In the genomic region with DNA sequence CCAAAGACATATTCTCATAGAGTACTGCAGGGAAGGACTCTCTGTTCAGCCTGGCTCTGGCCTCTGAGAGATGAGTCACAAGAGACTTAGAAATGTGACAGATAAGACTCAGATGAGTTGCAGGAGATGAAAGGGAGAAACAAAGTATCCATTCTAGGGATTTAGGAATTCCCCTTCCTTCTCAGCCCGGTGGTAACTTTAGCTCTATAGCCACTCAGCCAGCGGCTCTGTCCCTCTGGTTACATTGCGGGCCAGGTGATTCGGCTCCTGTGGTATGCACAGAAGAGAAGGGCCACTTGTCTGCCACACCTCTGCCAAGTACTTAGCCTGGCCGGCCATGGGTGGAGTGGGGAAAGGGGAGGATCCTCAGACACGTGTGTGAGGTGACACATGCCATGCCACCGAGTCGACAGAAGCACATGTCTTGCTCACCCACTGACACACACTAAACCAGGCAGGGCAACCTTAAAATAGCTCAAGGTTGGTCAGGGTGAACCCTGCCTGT, we compare ENCODE assay signal across 9 mouse cellular contexts. TPM values are rescaled to one million over a fixed set of nuclear protein-coding genes. Genes with fewer than 3 reads are reported as not detected.
DNase-seq lines count a peak whose midpoint lies in the region; ATAC-seq and TF ChIP-seq lines count a peak whose summit lies in the region.
"Had no signal": no experiment of that assay in that cellular context is flagged by ENCODE, and none has a peak within 500 bp of the region (broad histone marks: within the 10 kb centered on the region; RNA-seq: fewer than 3 reads in every experiment).

No protein-coding gene starts in this region.

- ATAC-seq in CD4-positive, CD25-positive, alpha-beta regulatory T cell, adult 4 months, result no peak
- peak; percentile 64 for ATAC-seq in heart, postnatal 0 days (ENCODE audit: insufficient read depth, low read depth)
- no peak for ATAC-seq in liver, embryonic 14.5 days (ENCODE audit: insufficient read depth)
- no peak for ATAC-seq in stomach, embryonic 14.5 days (ENCODE audit: insufficient number of reproducible peaks, insufficient read depth, low FRiP score, low read depth)

- no peaks in the 10 kb centered on the region for H3K36me3 ChIP-seq in testis, adult 2 months (ENCODE audit: control insufficient read depth, insufficient read depth, low read length)
- peaks cover 41% of the 10 kb centered on the region for H3K36me3 ChIP-seq in heart, postnatal 0 days (replicated peaks; ENCODE audit: control insufficient read depth, insufficient read depth, low read length)
- no peaks in the 10 kb centered on the region for H3K36me3 ChIP-seq in liver, embryonic 14.5 days (replicated peaks; ENCODE audit: control insufficient read depth, insufficient read depth, low read depth)
- peaks cover 21% of the 10 kb centered on the region for H3K36me3 ChIP-seq in stomach, embryonic 14.5 days (ENCODE audit: control insufficient read depth, insufficient read depth, low read length)

- peak overlapping the region; percentile 82 for H3K4me2 ChIP-seq in heart, postnatal 0 days (ENCODE audit: low read depth, low read length)
- H3K4me2 ChIP-seq in liver, embryonic 14.5 days (ENCODE audit: low read depth), result peak overlapping the region; percentile 11; the same call in 1 of the 2 replicates
- 0 out of 2 replicates have a peak overlapping the region, but pooled peaks have one; percentile 47 for H3K4me2 ChIP-seq in stomach, embryonic 14.5 days (replicated peaks; ENCODE audit: low read depth, low read length)

- 14% methylated on average over 8 of the region's 8 CpGs for WGBS in heart, postnatal 0 days
- 49% methylated on average over 8 of the region's 8 CpGs for whole genome bisulfite sequencing in liver, embryonic 14.5 days (ENCODE audit: insufficient replicate concordance)
- 51% methylated on average over 8 of the region's 8 CpGs for WGBS in stomach, embryonic 14.5 days

- peak overlapping the region; percentile 37 for H3K9ac ChIP-seq in heart, postnatal 0 days (replicated peaks; ENCODE audit: low read depth, low read length)
- no peak overlapping the region for H3K9ac ChIP-seq in liver, embryonic 14.5 days (replicated peaks)
- H3K9ac ChIP-seq in stomach, embryonic 14.5 days (replicated peaks; ENCODE audit: low read depth, low read length), result no peak overlapping the region
- H3K9ac ChIP-seq: neural tube, embryonic 12.5 days had no signal

- no peaks in the 10 kb centered on the region for H3K27me3 ChIP-seq in testis, adult 2 months (ENCODE audit: control insufficient read depth, insufficient read depth, low read length)
- H3K27me3 ChIP-seq in heart, postnatal 0 days (ENCODE audit: control insufficient read depth, insufficient read depth, low read length), result no peaks in the 10 kb centered on the region
- H3K27me3 ChIP-seq in liver, embryonic 14.5 days (ENCODE audit: control insufficient read depth, insufficient read depth, low read length), result no peaks in the 10 kb centered on the region
- H3K27me3 ChIP-seq in stomach, embryonic 14.5 days (ENCODE audit: control insufficient read depth, insufficient read depth, low read length), result no peaks in the 10 kb centered on the region
- H3K27me3 ChIP-seq: neural tube, embryonic 12.5 days had no signal

- TF ChIP-seq POLR2A in testis, adult 2 months (IDR thresholded peaks at IDR 0.05; ENCODE audit: control insufficient read depth, low read depth, low read length), result no peak

- no peak for TF ChIP-seq CTCF in testis, adult 2 months (IDR thresholded peaks at IDR 0.05; ENCODE audit: control insufficient read depth, insufficient read depth, insufficient replicate concordance, low read depth, low read length)
- no peak for TF ChIP-seq CTCF in heart, postnatal 0 days (IDR thresholded peaks at IDR 0.05; ENCODE audit: low read depth)
- TF ChIP-seq CTCF in liver, embryonic 14.5 days (IDR thresholded peaks at IDR 0.05; ENCODE audit: low read depth), result no peak

- DNase-seq in CD4-positive, CD25-positive, alpha-beta regulatory T cell, adult 2 months (ENCODE audit: low read depth, low spot score), result peak; percentile 34
- no peak for DNase-seq in testis, postnatal 10 days (ENCODE audit: low spot score)
- peak; percentile 94 for DNase-seq in heart, postnatal 0 days (ENCODE audit: low spot score)
- no peak for DNase-seq in liver, embryonic 14.5 days (ENCODE audit: low read depth in 3 of 3, low spot score in 3 of 3)
- no peak for DNase-seq in thymus, postnatal 36 days

- H3K4me1 ChIP-seq in testis, adult 2 months (ENCODE audit: control insufficient read depth, insufficient read depth, low read length), result peaks cover 44% of the 10 kb centered on the region
- peaks cover 61% of the 10 kb centered on the region for H3K4me1 ChIP-seq in heart, postnatal 0 days (ENCODE audit: control insufficient read depth, insufficient read depth)
- H3K4me1 ChIP-seq in liver, embryonic 14.5 days (replicated peaks; ENCODE audit: control insufficient read depth in 2 of 2, insufficient read depth in 2 of 2, low read length in 1 of 2), result peaks cover 62 to 75% of the 10 kb centered on the region in 2 experiments
- H3K4me1 ChIP-seq in stomach, embryonic 14.5 days (ENCODE audit: control insufficient read depth, insufficient read depth, low read length), result peaks cover 48% of the 10 kb centered on the region

- H3K4me3 ChIP-seq in testis, adult 2 months (ENCODE audit: control insufficient read depth, low read depth, low read length), result peak overlapping the region; percentile 75
- peak overlapping the region; percentile 6 for H3K4me3 ChIP-seq in heart, postnatal 0 days (ENCODE audit: low read depth, low read length)
- no peak overlapping the region for H3K4me3 ChIP-seq in liver, embryonic 14.5 days (ENCODE audit: insufficient read depth in 1 of 2, low read depth in 2 of 2, low read length in 2 of 2)
- no peak overlapping the region for H3K4me3 ChIP-seq in stomach, embryonic 14.5 days (ENCODE audit: low read depth, low read length)

- peak overlapping the region; percentile 71 for H3K27ac ChIP-seq in testis, adult 2 months (ENCODE audit: control insufficient read depth, insufficient read depth, low read depth, low read length)
- peak overlapping the region; percentile 98 for H3K27ac ChIP-seq in heart, postnatal 0 days (ENCODE audit: low read depth)
- H3K27ac ChIP-seq in liver, embryonic 14.5 days, result peak overlapping the region; percentile 32
- no peak overlapping the region for H3K27ac ChIP-seq in stomach, embryonic 14.5 days (ENCODE audit: low read length)
- H3K27ac ChIP-seq: neural tube, embryonic 12.5 days had no signal

- no peaks in the 10 kb centered on the region for H3K9me3 ChIP-seq in heart, postnatal 0 days (replicated peaks; ENCODE audit: control insufficient read depth, low read length)
- H3K9me3 ChIP-seq in liver, embryonic 14.5 days (ENCODE audit: control insufficient read depth, low read length), result no peaks in the 10 kb centered on the region
- no peaks in the 10 kb centered on the region for H3K9me3 ChIP-seq in stomach, embryonic 14.5 days (ENCODE audit: control insufficient read depth, low read depth, low read length)
- H3K9me3 ChIP-seq: neural tube, embryonic 12.5 days had no signal

- peak; percentile 97 for TF ChIP-seq EP300 in heart, postnatal 0 days (IDR thresholded peaks at IDR 0.05; ENCODE audit: low read depth)
- TF ChIP-seq EP300 in liver, embryonic 14.5 days (IDR thresholded peaks at IDR 0.05; ENCODE audit: low read depth), result no peak

RNA-seq across cellular contexts. Expression of a gene that starts 2.4 kb away (rescaled TPM):
- polyA plus RNA-seq in CD4-positive, CD25-positive, alpha-beta regulatory T cell, adult 4 months (2017; shearing (Covaris generic)), result 10 to 100 TPM in 1 of 2 experiments, 1 to 10 TPM in 1; 4.9 to 12.3 TPM
- 34.7 and 38.6 TPM in 2 replicates for polyA plus RNA-seq in testis, adult 2 months (2012; rRNA removed)
- total RNA-seq in heart, postnatal 0 days (2014; rRNA removed; ENCODE audit: low replicate concordance), result 21.0 and 24.3 TPM in 2 replicates
- polyA plus RNA-seq in heart, postnatal 0 days (2015; fragmentation: Nextera tagmentation; extraction: Ambion mirVana), result 10.2 and 10.7 TPM in 2 replicates
- 0.54 and 0.65 TPM in 2 replicates for polyA plus RNA-seq in liver, embryonic 14.5 days (2012; rRNA removed)
- polyA plus RNA-seq in liver, embryonic 14.5 days (2014; fragmentation: Nextera tagmentation; extraction: Ambion mirVana), result 0.56 and 0.58 TPM in 2 replicates
- polyA plus RNA-seq in stomach, embryonic 14.5 days (2014; fragmentation: Nextera tagmentation; extraction: Ambion mirVana), result 1.7 and 2.3 TPM in 2 replicates

RNA-seq across cellular contexts. Expression of a gene that starts 22.6 kb away (rescaled TPM):
- 10 to 100 TPM; 22.3 to 24.8 TPM for polyA plus RNA-seq in CD4-positive, CD25-positive, alpha-beta regulatory T cell, adult 4 months (2017; shearing (Covaris generic))
- polyA plus RNA-seq in testis, adult 2 months (2012; rRNA removed), result 138 and 143 TPM in 2 replicates
- total RNA-seq in heart, postnatal 0 days (2014; rRNA removed; ENCODE audit: low replicate concordance), result 47.4 and 54.6 TPM in 2 replicates
- polyA plus RNA-seq in heart, postnatal 0 days (2015; fragmentation: Nextera tagmentation; extraction: Ambion mirVana), result 11.3 and 12.6 TPM in 2 replicates
- 11.5 and 15.8 TPM in 2 replicates for polyA plus RNA-seq in liver, embryonic 14.5 days (2012; rRNA removed)
- polyA plus RNA-seq in liver, embryonic 14.5 days (2014; fragmentation: Nextera tagmentation; extraction: Ambion mirVana), result 4.5 and 4.9 TPM in 2 replicates
- polyA plus RNA-seq in stomach, embryonic 14.5 days (2014; fragmentation: Nextera tagmentation; extraction: Ambion mirVana), result 21.6 and 22.3 TPM in 2 replicates

RNA-seq across cellular contexts. Expression of a gene that starts 32.0 kb away (rescaled TPM):
- polyA plus RNA-seq in CD4-positive, CD25-positive, alpha-beta regulatory T cell, adult 4 months (2017; shearing (Covaris generic)), result 10 to 100 TPM; 13.6 to 14.5 TPM
- 22.0 and 24.9 TPM in 2 replicates for polyA plus RNA-seq in testis, adult 2 months (2012; rRNA removed)
- 6.8 and 9.7 TPM in 2 replicates for total RNA-seq in heart, postnatal 0 days (2014; rRNA removed; ENCODE audit: low replicate concordance)
- polyA plus RNA-seq in heart, postnatal 0 days (2015; fragmentation: Nextera tagmentation; extraction: Ambion mirVana), result 11.6 and 11.9 TPM in 2 replicates
- 12.2 and 12.7 TPM in 2 replicates for polyA plus RNA-seq in liver, embryonic 14.5 days (2012; rRNA removed)
- 11.5 and 13.0 TPM in 2 replicates for polyA plus RNA-seq in liver, embryonic 14.5 days (2014; fragmentation: Nextera tagmentation; extraction: Ambion mirVana)
- polyA plus RNA-seq in stomach, embryonic 14.5 days (2014; fragmentation: Nextera tagmentation; extraction: Ambion mirVana), result 33.7 and 35.1 TPM in 2 replicates

RNA-seq across cellular contexts. Expression of a gene that starts 32.3 kb away (rescaled TPM):
- polyA plus RNA-seq in CD4-positive, CD25-positive, alpha-beta regulatory T cell, adult 4 months (2017; shearing (Covaris generic)), result 1 to 10 TPM; 4.8 to 5.7 TPM
- 14.4 and 18.9 TPM in 2 replicates for polyA plus RNA-seq in testis, adult 2 months (2012; rRNA removed)
- total RNA-seq in heart, postnatal 0 days (2014; rRNA removed; ENCODE audit: low replicate concordance), result 188 and 234 TPM in 2 replicates
- 40.8 and 44.0 TPM in 2 replicates for polyA plus RNA-seq in heart, postnatal 0 days (2015; fragmentation: Nextera tagmentation; extraction: Ambion mirVana)
- 14.6 and 15.6 TPM in 2 replicates for polyA plus RNA-seq in liver, embryonic 14.5 days (2012; rRNA removed)
- polyA plus RNA-seq in liver, embryonic 14.5 days (2014; fragmentation: Nextera tagmentation; extraction: Ambion mirVana), result 8.3 and 10.0 TPM in 2 replicates
- 61.4 and 62.9 TPM in 2 replicates for polyA plus RNA-seq in stomach, embryonic 14.5 days (2014; fragmentation: Nextera tagmentation; extraction: Ambion mirVana)

RNA-seq across cellular contexts. Expression of a gene that starts 43.5 kb away (rescaled TPM):
- 10 to 100 TPM; 27.0 to 37.5 TPM for polyA plus RNA-seq in CD4-positive, CD25-positive, alpha-beta regulatory T cell, adult 4 months (2017; shearing (Covaris generic))
- 96.6 and 106 TPM in 2 replicates for polyA plus RNA-seq in testis, adult 2 months (2012; rRNA removed)
- total RNA-seq in heart, postnatal 0 days (2014; rRNA removed; ENCODE audit: low replicate concordance), result 39.9 and 48.0 TPM in 2 replicates
- polyA plus RNA-seq in heart, postnatal 0 days (2015; fragmentation: Nextera tagmentation; extraction: Ambion mirVana), result 21.9 and 23.3 TPM in 2 replicates
- 25.0 and 29.6 TPM in 2 replicates for polyA plus RNA-seq in liver, embryonic 14.5 days (2012; rRNA removed)
- 21.3 and 25.6 TPM in 2 replicates for polyA plus RNA-seq in liver, embryonic 14.5 days (2014; fragmentation: Nextera tagmentation; extraction: Ambion mirVana)
- polyA plus RNA-seq in stomach, embryonic 14.5 days (2014; fragmentation: Nextera tagmentation; extraction: Ambion mirVana), result 39.9 and 41.0 TPM in 2 replicates

Comparison
In these comparisons a context has a peak if more than half of its experiments do, and no peak if none do; other contexts are left out.
1. DNase-seq: peak in CD4-positive, CD25-positive, alpha-beta regulatory T cell, adult 2 months (single experiment) and heart, postnatal 0 days (single experiment); none in testis, postnatal 10 days (single experiment), liver, embryonic 14.5 days (0 of 3) and thymus, postnatal 36 days (0 of 2).
2. H3K4me3 ChIP-seq: peak in testis, adult 2 months (single experiment) and heart, postnatal 0 days (single experiment); none in liver, embryonic 14.5 days (0 of 2) and stomach, embryonic 14.5 days (single experiment).
3. H3K4me2 ChIP-seq: peak in every context shown above with its lines; median percentile 82 in heart, postnatal 0 days; 47 in stomach, embryonic 14.5 days; 11 in liver, embryonic 14.5 days.